Mouse (Mus musculus) stomach, postnatal 0 days (tissue): ENCODE results near the gene Uevld.

Source experiments
- CTCF ChIP-seq: IDR thresholded peaks from 2 replicates; pipeline ENCODE4 v1.5.1; 2016; ENCODE audit warnings: antibody characterized with exemption, low read depth, mild to moderate bottlenecking, moderate library complexity
- EP300 ChIP-seq: optimal IDR thresholded peaks from 2 replicates; pipeline ENCODE3; 2016; ENCODE audit warnings: antibody characterized with exemption

- TF ChIP-seq CTCF (no peak), EP300 (no peak)
Measured at GRCm38 (mm10) chr7:46958853-46959252, 526 bp upstream of the Uevld start.
